Mouse (Mus musculus) hematopoietic stem cell, adult 5-6 weeks (primary cell): Measurements from ENCODE around the gene Ppcdc. TPM values are rescaled to one million over a fixed set of nuclear protein-coding genes. Genes with fewer than 3 reads are reported as not detected.

ENCODE experiments used
- total RNA-seq: library from RNA; stranded (forward); fragments of 172-1452, 232-1000 nt; gene quantifications from 2 replicates; pipeline ENCODE4 v1.2.3, GENCODE M21; 2017

Gene Ppcdc
- total RNA-seq, 1 experiment from 2014 or later, result 29.9 TPM

Other genes starting within 250 kb of the Ppcdc start
- not detected in 2 replicates for gene Trcg1, start 203.6 kb downstream of the Ppcdc start, total RNA-seq
- gene 1700017B05Rik, start 177.5 kb downstream of the Ppcdc start, total RNA-seq, result 26.4 and 32.4 TPM in 2 replicates
- 0.10 TPM in 1 of 2 replicates, not detected in the other for gene Scamp5, start 27.9 kb upstream of the Ppcdc start, total RNA-seq
- not detected in 2 replicates for gene Rpp25, start 63.9 kb upstream of the Ppcdc start, total RNA-seq
- gene Cox5a, start 81.2 kb upstream of the Ppcdc start, total RNA-seq, result 54.6 and 80.4 TPM in 2 replicates
- gene Fam219b, start 97.4 kb upstream of the Ppcdc start, total RNA-seq, result 16.7 and 18.6 TPM in 2 replicates
- gene Mpi, start 112.6 kb upstream of the Ppcdc start, total RNA-seq, result 9.9 and 11.2 TPM in 2 replicates
- 15.3 and 25.0 TPM in 2 replicates for gene Scamp2, start 120.8 kb upstream of the Ppcdc start, total RNA-seq
- gene Ulk3, start 149.3 kb upstream of the Ppcdc start, total RNA-seq, result 2.8 and 5.0 TPM in 2 replicates
- 0.15 TPM in 1 of 2 replicates, not detected in the other for gene Cplx3, start 166.2 kb upstream of the Ppcdc start, total RNA-seq
- gene Lman1l, start 180.7 kb upstream of the Ppcdc start, total RNA-seq, result not detected in 2 replicates
- gene Csk, start 213.5 kb upstream of the Ppcdc start, total RNA-seq, result 166 and 212 TPM in 2 replicates
- gene Cyp1a2, start 243.6 kb upstream of the Ppcdc start, total RNA-seq, result not detected in 2 replicates
- not detected in 2 replicates for gene Cyp1a1, start 247.8 kb upstream of the Ppcdc start, total RNA-seq